Mouse (Mus musculus) hindbrain, embryonic 13.5 days (tissue): ENCODE data around the gene Hap1. TPM values are rescaled to one million over a fixed set of nuclear protein-coding genes. Genes with fewer than 3 reads are reported as not detected.
A peak's percentile ranks its signal among the peaks of the same experiment; 100 is the strongest.

Source experiments
- ATAC-seq: fragments of 200-750 bp; cut with Nextera tagmentation; 2 replicates; pipeline ENCODE4 v1.8.0; 2017; ENCODE audit warnings: moderate TSS enrichment; ENCODE audit not compliant: low FRiP score
- H3K27ac ChIP-seq: fragments of 300-500 bp; sonication (generic); 2 replicates; pipeline ENCODE4 v1.5.1; 2015; ENCODE audit warnings: inconsistent platforms, mild to moderate bottlenecking, moderate library complexity
- H3K27me3 ChIP-seq: fragments of 300-500 bp; sonication (generic); 2 replicates; pipeline ENCODE4 v1.6.1; 2015; ENCODE audit warnings: mild to moderate bottlenecking, inconsistent platforms
- H3K36me3 ChIP-seq: fragments of 300-500 bp; sonication (generic); 2 replicates; pipeline ENCODE4 v1.6.1; 2015; ENCODE audit warnings: mild to moderate bottlenecking, inconsistent platforms
- H3K4me1 ChIP-seq: fragments of 300-500 bp; sonication (generic); replicated peaks from 2 replicates; pipeline ENCODE4 v1.6.1; 2015; ENCODE audit warnings: inconsistent platforms
- H3K4me2 ChIP-seq: fragments of 300-500 bp; sonication (generic); 2 replicates; pipeline ENCODE4 v1.6.1; 2015; ENCODE audit warnings: inconsistent platforms, mild to moderate bottlenecking, moderate library complexity
- H3K4me3 ChIP-seq: fragments of 300-500 bp; sonication (generic); 2 replicates; pipeline ENCODE4 v1.5.1; 2015; ENCODE audit warnings: mild to moderate bottlenecking, inconsistent platforms
- H3K9ac ChIP-seq: fragments of 300-500 bp; sonication (generic); 2 replicates; pipeline ENCODE4 v1.6.1; 2015; ENCODE audit warnings: mild to moderate bottlenecking, inconsistent platforms
- H3K9me3 ChIP-seq: fragments of 300-500 bp; sonication (generic); 2 replicates; pipeline ENCODE4 v1.6.1; 2016; ENCODE audit warnings: inconsistent platforms
- WGBS: fragments of 180-500 bp; shearing (Covaris S2); methylation state at CpG from one replicate; pipeline ENCODE4 v1.1.7; 2015; 5-methylcytosine and 5-hydroxymethylcytosine counted together
- polyA plus RNA-seq: library from polyadenylated mRNA; unstranded; fragments of >200 nt; fragmentation: Nextera tagmentation; extraction: Ambion mirVana; gene quantifications from 2 replicates; pipeline ENCODE4 v1.2.1, GENCODE M21; 2015

Gene Hap1
- polyA plus RNA-seq, 1 experiment from 2014 or later, result 94.4 TPM

GRCm38 (mm10) chr11:100396886-100397599 lies 41.1 kb upstream of the Hap1 start:
- Histone ChIP-seq H3K9me3 (no peaks in the 10 kb centered on the region), H3K4me1 (peaks cover 46% of the 10 kb centered on the region), H3K4me2 (peak overlapping the region; percentile 61), H3K27ac (peak overlapping the region; percentile 86), H3K9ac (peak overlapping the region; percentile 85), H3K27me3 (peaks cover 27% of the 10 kb centered on the region; the same call in 1 of the 2 replicates), H3K4me3 (peak overlapping the region; percentile 78), H3K36me3 (no peaks in the 10 kb centered on the region; the same call in 1 of the 2 replicates)
- WGBS, result 2% methylated on average over 42 of the region's 42 CpGs
- peak; percentile 46 for ATAC-seq

DNA sequence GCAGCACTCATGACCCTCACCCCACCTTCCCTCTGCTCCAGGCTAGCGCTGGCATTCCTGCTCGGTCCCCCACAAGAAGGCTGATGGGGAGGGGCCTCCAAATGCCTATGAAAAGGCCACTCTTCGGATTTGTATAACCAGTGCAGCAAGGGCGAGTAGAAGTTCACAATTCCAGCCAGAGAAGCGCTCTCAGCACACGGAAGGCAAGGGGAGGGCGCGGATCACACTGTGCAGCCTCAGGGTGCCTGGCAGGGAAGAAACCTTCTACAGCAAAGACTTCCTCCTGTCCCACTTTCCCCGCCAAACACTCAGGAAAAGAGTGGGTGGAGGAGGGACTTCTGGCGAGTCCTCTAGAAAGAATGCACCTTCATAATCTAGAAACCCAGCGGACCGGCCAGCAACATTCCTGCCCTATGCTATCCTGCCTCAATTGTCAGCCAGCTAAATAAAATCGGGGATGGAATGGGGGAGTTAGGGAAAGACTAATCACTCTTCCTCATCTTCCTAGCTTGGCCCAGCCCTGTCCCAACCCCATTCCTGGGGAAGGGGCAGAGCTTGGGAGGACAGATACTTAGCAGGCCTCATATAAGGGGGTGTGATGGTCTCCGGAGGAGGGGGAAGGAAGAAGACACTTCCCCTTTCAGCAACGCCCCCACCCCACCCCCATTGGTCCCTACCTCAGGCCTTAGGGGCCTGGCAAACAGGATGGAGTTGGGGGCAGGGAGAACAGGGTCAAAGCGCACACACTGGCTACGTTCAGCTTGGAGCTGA lies 40.1 kb upstream of the Hap1 start:
- H3K36me3 ChIP-seq, result no peaks in the 10 kb centered on the region; the same call in 1 of the 2 replicates
- H3K9me3 ChIP-seq, result no peaks in the 10 kb centered on the region
- H3K27me3 ChIP-seq, result peaks cover 27% of the 10 kb centered on the region; the same call in 1 of the 2 replicates
- peak overlapping the region; percentile 78 for H3K4me3 ChIP-seq
- 0 out of 2 replicates have a peak overlapping the region, but pooled peaks have one; percentile 86 for H3K27ac ChIP-seq
- peak overlapping the region; percentile 61 for H3K4me2 ChIP-seq
- peaks cover 51% of the 10 kb centered on the region for H3K4me1 ChIP-seq
- 35% methylated on average over 17 of the region's 17 CpGs for WGBS
- peak overlapping the region; percentile 85 for H3K9ac ChIP-seq
- no peak for ATAC-seq

DNA sequence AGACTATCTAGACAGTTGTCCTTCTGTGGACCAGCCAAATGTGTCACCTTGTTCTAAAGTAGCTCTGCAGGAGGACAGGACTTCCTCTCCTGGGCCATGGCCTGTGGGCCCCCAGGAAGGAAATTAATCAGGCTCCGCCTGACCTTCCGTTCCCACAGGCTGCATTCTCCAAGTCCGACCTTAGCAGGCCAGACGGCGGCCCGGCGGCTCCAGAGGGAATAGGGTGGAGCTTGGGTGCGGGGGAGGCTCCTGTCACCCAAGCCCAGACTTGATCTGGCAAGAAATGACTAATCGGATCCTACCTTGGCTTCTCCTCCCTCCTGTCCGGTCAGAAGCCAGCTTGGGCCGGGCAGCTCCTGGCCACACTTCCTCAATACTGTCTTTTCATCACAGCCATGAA lies 39.3 kb upstream of the Hap1 start:
- peaks cover 59% of the 10 kb centered on the region for H3K4me1 ChIP-seq
- WGBS, result 39% methylated on average over 11 of the region's 11 CpGs
- H3K4me3 ChIP-seq, result peak overlapping the region; percentile 78
- peaks cover 27% of the 10 kb centered on the region; the same call in 1 of the 2 replicates for H3K27me3 ChIP-seq
- H3K9ac ChIP-seq, result peak overlapping the region; percentile 85
- H3K36me3 ChIP-seq, result no peaks in the 10 kb centered on the region; the same call in 1 of the 2 replicates
- H3K4me2 ChIP-seq, result peak overlapping the region; percentile 61
- no peaks in the 10 kb centered on the region for H3K9me3 ChIP-seq
- H3K27ac ChIP-seq, result no peak overlapping the region
- ATAC-seq, result no peak

- Histone ChIP-seq H3K4me2 (peak overlapping the region; percentile 61), H3K36me3 (no peaks in the 10 kb centered on the region; the same call in 1 of the 2 replicates), H3K9me3 (no peaks in the 10 kb centered on the region), H3K27ac (no peak overlapping the region), H3K27me3 (peaks cover 23% of the 10 kb centered on the region; the same call in 1 of the 2 replicates), H3K4me3 (peak overlapping the region; percentile 78; the same call in 1 of the 2 replicates), H3K9ac (0 out of 2 replicates have a peak overlapping the region, but pooled peaks have one; percentile 85), H3K4me1 (peaks cover 66% of the 10 kb centered on the region)
- 64% methylated on average over 5 of the region's 5 CpGs for WGBS
- no peak for ATAC-seq
Measured at GRCm38 (mm10) chr11:100394353-100395074, 38.6 kb upstream of the Hap1 start.

- WGBS, result 74% methylated on average over 7 of the region's 7 CpGs
Measured at GRCm38 (mm10) chr11:100393733-100394132, 37.8 kb upstream of the Hap1 start.

DNA sequence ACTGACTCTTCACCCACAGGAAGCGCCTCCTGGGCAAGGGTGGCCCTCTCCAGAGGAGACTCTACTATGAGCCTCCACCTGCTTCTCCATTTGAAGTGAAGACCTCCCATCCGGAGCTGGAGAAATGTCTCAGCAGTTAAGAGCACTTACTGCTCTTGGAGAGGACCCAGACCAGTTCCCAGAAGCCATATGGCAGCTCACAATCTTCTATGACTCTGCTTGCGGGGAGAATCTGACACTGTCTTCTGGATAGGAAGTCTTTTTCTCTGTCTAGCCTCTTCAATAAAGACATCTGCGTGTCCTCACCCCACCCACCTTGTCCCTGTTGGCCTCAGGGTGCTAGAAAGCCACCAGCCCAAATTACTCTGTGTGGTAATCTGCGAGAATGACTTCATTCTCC lies 37.0 kb upstream of the Hap1 start:
- Histone ChIP-seq H3K4me3 (no peak overlapping the region), H3K9ac (no peak overlapping the region), H3K36me3 (no peaks in the 10 kb centered on the region; the same call in 1 of the 2 replicates), H3K9me3 (no peaks in the 10 kb centered on the region), H3K27ac (no peak overlapping the region), H3K4me2 (no peak overlapping the region), H3K27me3 (peaks cover 23% of the 10 kb centered on the region; the same call in 1 of the 2 replicates), H3K4me1 (peaks cover 68% of the 10 kb centered on the region)
- ATAC-seq, result no peak
- 84% methylated on average over 5 of the region's 5 CpGs for WGBS

More at GRCm38 (mm10) chr11:100393733-100394132, 37.8 kb upstream of the Hap1 start:
- Histone ChIP-seq H3K4me1 (peaks cover 66% of the 10 kb centered on the region), H3K9me3 (no peaks in the 10 kb centered on the region), H3K27me3 (peaks cover 23% of the 10 kb centered on the region; the same call in 1 of the 2 replicates), H3K27ac (no peak overlapping the region), H3K4me3 (no peak overlapping the region), H3K36me3 (no peaks in the 10 kb centered on the region; the same call in 1 of the 2 replicates), H3K4me2 (no peak overlapping the region), H3K9ac (no peak overlapping the region)
- no peak for ATAC-seq

GRCm38 (mm10) chr11:100391884-100392345 lies 36.0 kb upstream of the Hap1 start:
- no peak for ATAC-seq
- Histone ChIP-seq H3K9ac (no peak overlapping the region), H3K27ac (no peak overlapping the region), H3K27me3 (peaks cover 23% of the 10 kb centered on the region; the same call in 1 of the 2 replicates), H3K9me3 (no peaks in the 10 kb centered on the region), H3K4me3 (no peak overlapping the region), H3K4me2 (no peak overlapping the region), H3K4me1 (peaks cover 69% of the 10 kb centered on the region), H3K36me3 (no peaks in the 10 kb centered on the region; the same call in 1 of the 2 replicates)
- WGBS, result 84% methylated on average over 7 of the region's 7 CpGs

DNA sequence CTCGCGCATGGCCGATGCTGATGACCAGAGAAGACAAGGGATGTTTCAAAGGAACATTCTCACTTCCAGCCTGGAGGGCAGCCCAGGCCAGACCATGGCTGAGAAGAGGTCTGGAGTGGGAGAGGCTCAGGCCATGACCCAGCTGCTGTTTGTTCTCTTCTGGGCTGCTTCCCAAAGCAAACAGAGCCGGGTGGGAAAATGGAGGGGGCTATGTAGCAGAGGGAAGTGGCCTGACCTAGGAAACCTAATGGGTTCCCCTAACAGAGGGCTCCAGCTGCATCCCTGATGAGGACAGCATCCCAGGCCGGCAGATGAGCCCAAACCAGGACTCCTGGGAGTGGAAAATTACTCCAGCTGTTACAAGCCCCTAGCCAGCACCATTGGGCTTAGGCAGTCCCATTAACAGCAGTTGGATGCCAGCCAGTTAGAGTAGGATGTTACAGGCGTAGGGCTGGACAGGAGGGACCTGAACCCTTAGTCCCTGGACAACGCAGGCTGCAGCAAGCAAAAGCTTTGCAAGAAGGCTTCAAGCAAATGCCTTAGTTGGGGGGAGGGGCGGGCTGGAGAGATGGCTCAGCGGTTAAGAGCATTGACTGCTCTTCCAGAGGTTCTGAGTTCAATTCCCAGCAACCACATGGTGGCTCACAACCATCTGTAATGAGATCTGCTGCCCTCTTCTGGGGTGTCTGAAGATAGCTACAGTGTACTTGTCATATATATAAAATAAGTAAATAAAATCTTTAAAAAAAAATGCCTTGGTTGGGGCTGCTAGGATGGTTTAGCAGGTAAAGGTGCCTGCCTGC lies 35.4 kb upstream of the Hap1 start:
- Histone ChIP-seq H3K27me3 (peaks cover 21% of the 10 kb centered on the region; the same call in 1 of the 2 replicates), H3K36me3 (peaks cover 3% of the 10 kb centered on the region), H3K4me3 (no peak overlapping the region), H3K4me1 (peaks cover 63% of the 10 kb centered on the region), H3K27ac (peak overlapping the region; percentile 52), H3K9me3 (no peaks in the 10 kb centered on the region), H3K4me2 (no peak overlapping the region), H3K9ac (peak overlapping the region; percentile 31; the same call in 1 of the 2 replicates)
- peak; percentile 47 for ATAC-seq
- 59% methylated on average over 9 of the region's 9 CpGs for WGBS

DNA sequence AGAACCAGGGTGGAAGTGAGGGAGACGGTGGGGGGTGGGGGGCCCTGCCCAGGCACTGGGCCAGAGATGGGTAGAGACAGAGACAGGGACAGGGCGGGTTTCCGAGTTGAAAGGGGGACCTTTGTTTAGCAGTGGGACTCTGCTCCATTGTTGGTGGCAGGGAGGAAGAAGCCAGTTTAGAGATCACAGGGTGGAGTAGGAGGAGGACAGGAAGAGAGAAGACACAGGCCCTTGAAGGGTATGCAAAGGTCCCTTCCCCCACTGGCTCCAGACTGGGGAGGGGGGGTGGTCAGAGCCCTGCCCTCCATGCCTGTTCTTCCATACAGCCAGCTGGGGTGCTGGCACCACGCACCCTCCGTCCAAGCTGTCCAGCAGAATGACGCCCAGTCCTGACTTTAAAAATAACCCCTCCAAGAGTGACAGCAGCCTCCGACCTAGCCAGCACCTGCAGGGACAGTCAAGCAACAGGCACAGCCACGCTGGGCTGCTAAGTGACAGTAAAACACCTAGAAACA lies 34.1 kb upstream of the Hap1 start:
- Histone ChIP-seq H3K9me3 (no peaks in the 10 kb centered on the region), H3K4me2 (no peak overlapping the region), H3K4me1 (peaks cover 50% of the 10 kb centered on the region), H3K4me3 (no peak overlapping the region), H3K36me3 (peaks cover 16% of the 10 kb centered on the region), H3K9ac (no peak overlapping the region), H3K27me3 (peaks cover 9% of the 10 kb centered on the region; the same call in 1 of the 2 replicates), H3K27ac (0 out of 2 replicates have a peak overlapping the region, but pooled peaks have one; percentile 8)
- ATAC-seq, result no peak
- WGBS, result 39% methylated on average over 8 of the region's 8 CpGs

GRCm38 (mm10) chr11:100388588-100388987 lies 32.7 kb upstream of the Hap1 start:
- H3K9me3 ChIP-seq, result no peaks in the 10 kb centered on the region
- no peak for ATAC-seq
- H3K4me1 ChIP-seq, result peaks cover 37% of the 10 kb centered on the region
- H3K9ac ChIP-seq, result no peak overlapping the region; the same call in 1 of the 2 replicates
- peaks cover 30% of the 10 kb centered on the region for H3K36me3 ChIP-seq
- no peak overlapping the region for H3K4me3 ChIP-seq
- no peak overlapping the region for H3K27ac ChIP-seq
- no peak overlapping the region for H3K4me2 ChIP-seq
- WGBS, result 76% methylated on average over 6 of the region's 6 CpGs
- H3K27me3 ChIP-seq, result no peaks in the 10 kb centered on the region
